Mouse (Mus musculus) brain, embryonic 14.5 days (tissue): Measurements from ENCODE around the gene Slc2a9.

Source experiments
- CTCF ChIP-seq: fragments of 200-500 bp; IDR thresholded peaks from 2 replicates; pipeline ENCODE4 v1.5.1; 2012; ENCODE audit warnings: inconsistent platforms, mild to moderate bottlenecking, moderate library complexity, borderline replicate concordance; ENCODE audit not compliant: insufficient read depth, insufficient read length; ENCODE audit errors: extremely low read depth
- POLR2A ChIP-seq: fragments of 200-500 bp; IDR thresholded peaks from 2 replicates; pipeline ENCODE4 v1.6.1; 2012; ENCODE audit warnings: mild to moderate bottlenecking, inconsistent platforms, borderline replicate concordance; ENCODE audit not compliant: poor library complexity, insufficient read depth, insufficient read length, severe bottlenecking; ENCODE audit errors: extremely low read depth

GRCm38 (mm10) chr5:38505435-38505765, 2.5 kb upstream of the Slc2a9 start:
- no peak for TF ChIP-seq CTCF
- no peak for TF ChIP-seq POLR2A
